Mouse (Mus musculus) cerebellum, adult 9-10 months (tissue): Measurements from ENCODE around the gene Rab3a.

Experiments used
- DNase-seq: peaks from one replicate; pipeline ENCODE4 v3.0.0; 2022

Gene Rab3a

GRCm38 (mm10) chr8:70754043-70754870 is at the start of gene Rab3a:
TSS of gene Rab3a (plus strand) at chr8:70754679.
- peak; percentile 98 for DNase-seq

- no peak for DNase-seq
Measured at GRCm38 (mm10) chr8:70708281-70708680, 46.2 kb upstream of the Rab3a start.

DNA sequence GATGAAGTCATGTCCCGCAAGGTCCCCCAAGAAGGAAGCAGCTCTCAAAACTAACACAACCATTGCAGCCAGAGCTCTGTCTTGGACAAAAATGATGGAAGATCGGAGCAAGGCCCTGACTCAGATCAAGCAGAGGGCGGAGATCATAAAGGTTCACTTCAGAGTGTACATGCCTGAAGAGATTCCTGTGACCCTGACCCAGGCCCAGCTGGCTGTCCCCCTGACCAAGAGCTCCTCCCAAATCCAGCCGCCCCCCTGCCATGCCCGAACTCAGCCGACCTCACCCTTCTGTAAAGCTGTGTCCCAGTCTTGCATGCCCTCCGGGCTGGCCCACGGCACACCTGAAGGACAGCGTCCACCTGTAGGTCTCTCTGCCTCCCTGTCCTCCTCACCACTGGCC is 44.7 kb upstream of the Rab3a start:
- DNase-seq: no peak

GRCm38 (mm10) chr8:70710296-70710695 is 44.2 kb upstream of the Rab3a start:
- DNase-seq: no peak

GRCm38 (mm10) chr8:70711041-70711440 is 43.4 kb upstream of the Rab3a start:
- DNase-seq: no peak

DNA sequence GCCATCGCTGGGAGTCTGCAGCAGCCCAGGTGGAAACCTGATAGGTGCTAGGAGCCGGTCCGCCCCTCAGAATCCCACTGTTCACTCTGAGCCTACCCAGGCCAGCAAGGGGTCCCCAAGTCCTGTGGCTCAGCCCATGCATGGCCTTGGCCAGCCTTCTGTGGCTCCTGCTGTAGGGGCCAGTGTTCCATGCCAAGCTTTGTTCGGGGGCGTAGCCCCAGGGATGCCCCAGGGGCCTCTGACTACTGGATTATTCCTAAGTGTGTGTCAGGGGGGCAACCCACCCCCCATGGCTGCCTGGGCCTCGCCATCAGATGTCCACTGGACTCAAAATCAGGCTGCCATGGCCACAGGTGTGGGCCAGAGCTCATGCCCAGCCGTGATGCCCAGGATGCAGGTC is 40.5 kb upstream of the Rab3a start:
- no peak for DNase-seq

DNA sequence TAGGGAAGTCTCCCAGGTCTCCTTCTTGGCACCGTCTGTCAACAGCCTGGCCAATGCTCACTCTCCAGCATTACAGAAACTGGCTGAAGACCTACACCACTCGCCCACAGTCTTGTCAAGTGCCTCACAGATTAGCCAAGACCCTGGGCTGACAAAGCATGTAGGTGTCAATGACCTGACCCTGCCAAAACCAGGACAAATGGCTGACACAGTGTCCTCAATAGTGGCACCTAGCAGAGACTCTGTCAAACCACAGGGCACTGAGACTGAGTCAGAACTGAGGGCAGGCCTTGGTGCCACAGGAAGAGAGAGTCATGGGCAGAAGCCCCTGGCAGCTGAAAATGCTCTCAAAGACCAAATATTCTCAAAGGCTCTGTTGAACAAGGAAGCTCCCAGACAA is 39.4 kb upstream of the Rab3a start:
- DNase-seq: no peak

DNA sequence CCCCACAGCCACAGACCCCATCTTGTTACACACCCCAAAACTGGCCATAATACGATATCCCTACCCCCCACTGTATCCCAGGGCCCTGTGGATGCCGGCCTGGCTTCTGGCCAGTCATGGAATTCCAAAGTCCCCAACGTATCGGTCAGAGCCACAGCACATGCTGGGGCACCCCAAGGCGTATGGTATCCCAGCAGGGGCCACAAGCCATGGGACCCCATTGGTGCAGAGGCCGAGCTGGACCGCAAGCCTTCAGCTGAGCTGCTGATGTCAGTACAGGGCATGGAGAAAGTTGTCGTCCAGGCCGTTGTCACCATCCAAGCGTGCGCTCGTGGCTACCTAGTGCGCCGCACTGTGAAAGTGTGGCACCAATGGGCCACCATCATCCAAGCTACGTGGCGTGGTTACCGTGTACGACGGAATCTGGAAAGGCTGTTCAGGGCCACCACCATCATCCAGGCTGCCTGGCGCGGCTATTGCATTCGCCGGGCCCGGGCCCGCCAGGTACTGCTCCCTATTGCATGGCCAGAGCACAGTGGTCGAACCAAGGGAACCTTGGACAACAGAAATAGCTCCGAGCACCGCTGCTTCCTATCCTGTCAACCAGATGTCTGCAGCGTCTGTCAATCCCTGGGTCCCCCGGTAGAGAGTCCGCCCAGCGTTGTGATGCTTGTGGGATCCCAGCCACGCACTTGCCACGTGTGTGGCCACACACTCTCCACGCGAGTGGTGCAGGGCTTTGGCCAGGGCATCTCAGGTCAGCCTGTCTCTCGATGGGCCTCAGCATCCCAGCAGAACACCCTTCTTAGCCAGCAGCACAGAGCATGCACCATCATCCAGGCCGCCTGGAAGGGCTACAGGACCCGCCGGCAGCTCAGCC is 37.7 kb upstream of the Rab3a start:
- peak; percentile 17 for DNase-seq

DNA sequence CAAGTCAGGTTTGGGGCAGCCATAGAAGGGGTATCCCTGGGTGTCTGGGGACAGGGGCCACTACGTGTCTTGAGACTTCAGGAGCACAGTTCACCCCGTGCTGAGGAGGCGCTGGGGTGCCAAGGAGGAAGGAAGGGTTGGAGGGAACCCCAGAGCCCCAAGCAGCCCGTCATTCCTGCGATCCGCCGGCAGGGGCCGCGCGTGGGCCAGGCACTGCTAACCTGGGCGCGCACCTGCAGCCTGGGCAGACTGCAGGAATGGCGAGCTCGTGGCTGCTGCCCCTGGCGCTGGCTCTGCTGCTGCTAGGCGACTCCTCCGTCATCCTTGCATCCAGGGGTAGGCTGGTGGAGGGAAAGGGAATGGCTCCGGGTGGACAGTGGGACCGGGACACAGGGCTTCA is 36.2 kb upstream of the Rab3a start, which contains the start of gene Gm3336:
Gene Gm3336, plus strand, starts transcription at position 247 of the 400 bp plus-strand sequence.
- peak; percentile 81 for DNase-seq

GRCm38 (mm10) chr8:70719796-70720270 is 34.6 kb upstream of the Rab3a start:
- DNase-seq: peak; percentile 25

DNA sequence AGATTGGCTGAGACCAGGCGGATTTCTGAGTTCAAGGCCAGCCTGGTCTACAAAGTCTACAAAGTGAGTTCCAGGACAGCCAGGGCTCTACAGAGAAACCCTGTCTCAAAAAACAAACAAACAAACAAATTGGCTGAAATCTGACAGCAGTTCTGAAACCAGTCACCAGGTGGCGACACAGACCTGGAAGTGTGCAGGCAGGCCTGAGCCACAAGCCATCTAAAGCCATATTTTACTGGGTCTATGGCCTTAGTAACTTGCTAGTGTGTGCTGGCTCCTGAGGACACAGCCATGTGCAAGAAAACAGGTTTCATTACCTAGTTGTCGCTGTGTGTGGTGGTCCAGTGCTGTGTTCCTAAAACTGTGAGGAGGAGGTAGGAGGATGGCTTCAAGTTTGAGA is 33.7 kb upstream of the Rab3a start:
- DNase-seq: peak; percentile 86

DNA sequence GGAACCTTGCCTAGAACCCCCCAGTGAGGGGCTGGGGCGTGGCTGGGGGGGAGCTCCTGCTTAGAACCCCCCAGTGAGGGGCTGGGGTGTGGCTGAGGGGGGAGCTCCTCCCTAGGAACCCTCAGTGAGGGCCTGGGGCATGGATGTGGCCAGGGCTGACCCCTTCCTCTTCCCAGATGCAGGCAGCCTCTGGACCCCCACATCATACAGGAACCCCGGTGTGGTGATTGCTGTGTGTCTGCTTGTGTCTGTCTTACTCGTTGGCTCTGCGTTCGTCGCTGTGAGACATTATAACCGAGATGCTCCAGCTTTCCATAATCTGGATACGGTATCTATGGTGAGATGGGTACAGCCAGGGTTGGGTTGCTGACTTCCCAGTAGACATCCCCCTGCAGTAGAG is 32.9 kb upstream of the Rab3a start:
- peak; percentile 18 for DNase-seq

DNA sequence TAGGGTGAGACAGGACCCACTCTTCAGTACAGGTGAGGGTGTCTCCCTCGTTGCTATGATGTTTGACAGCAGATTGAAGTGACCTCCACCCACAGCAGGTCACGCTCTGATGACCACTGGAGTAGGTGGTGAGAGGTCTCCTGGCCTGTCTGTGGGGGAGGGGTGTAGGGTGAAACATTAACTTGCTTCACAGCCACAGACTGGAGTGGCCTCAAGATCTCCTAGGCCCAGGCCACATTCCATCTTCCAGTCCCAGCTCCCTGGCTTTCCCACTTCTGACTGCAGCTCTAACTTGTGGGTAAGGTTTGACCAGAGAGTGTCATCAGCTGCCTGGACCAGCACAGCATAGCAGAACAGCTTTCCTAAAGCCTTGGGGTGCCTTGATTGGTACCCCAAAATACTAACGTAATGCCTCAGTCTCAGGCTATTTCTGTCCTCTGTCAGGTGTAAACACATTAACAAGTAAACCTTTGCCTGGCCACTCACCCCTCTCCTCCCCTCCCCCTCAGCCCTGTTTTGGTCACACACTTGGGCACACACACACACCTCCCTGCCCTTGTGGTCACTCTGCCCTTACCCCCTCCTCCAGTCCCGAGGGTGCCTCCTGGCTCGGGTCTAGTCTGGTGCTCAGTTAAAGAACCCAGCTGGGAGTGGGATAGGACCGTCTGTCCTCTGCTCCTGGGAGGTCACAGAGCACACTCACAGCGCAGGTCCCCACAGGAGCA is 30.8 kb upstream of the Rab3a start, which contains the start of gene Pde4c:
Gene Pde4c, plus strand, starts transcription at position 235 of the 725 bp plus-strand sequence.
- no peak for DNase-seq

- DNase-seq: no peak
Measured at GRCm38 (mm10) chr8:70724216-70724615, 30.3 kb upstream of the Rab3a start.

GRCm38 (mm10) chr8:70725792-70726447 is 28.6 kb upstream of the Rab3a start:
- no peak for DNase-seq

DNA sequence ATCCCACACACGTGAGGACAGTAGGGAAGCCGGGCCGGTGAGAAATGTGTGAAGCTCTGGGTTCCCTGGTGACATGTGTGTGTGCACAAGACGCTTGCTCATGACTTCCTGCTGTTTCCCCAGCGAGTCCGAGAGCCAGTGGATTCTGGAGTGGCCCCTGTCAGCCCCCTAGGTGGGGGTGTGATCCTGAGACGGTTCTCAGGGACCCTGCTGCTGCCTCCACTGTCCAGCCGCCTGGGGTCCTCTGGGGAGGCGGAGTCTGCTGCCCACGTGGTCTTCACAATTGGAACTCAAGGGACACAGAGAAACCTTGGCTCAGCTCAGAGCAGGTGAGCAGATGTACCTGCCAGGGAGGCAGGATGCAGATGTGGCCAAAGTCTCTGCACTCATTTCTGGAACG is 27.8 kb upstream of the Rab3a start:
- DNase-seq: no peak

GRCm38 (mm10) chr8:70729808-70730475 is 24.5 kb upstream of the Rab3a start:
- DNase-seq: no peak

DNA sequence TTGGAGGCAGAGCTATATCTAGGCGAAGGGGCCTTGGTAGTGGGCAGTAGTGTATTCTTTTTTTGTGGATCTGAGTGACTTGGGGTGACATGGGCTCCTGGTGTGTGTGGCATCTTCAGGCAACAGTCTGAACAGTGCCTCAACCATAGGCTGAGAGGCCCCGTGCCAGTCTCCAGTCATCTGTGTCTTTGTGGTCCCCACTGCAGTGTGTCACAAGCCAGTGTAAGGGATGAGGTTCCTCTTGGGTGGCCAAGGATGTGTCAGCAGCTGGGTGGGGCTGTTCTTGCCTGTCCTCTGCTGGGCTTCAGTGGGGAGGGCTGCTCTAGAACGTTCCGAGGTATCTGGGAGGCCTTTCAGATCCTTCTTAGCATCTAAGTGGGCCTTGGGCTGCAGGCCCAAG is 23.5 kb upstream of the Rab3a start:
- no peak for DNase-seq

GRCm38 (mm10) chr8:70737705-70738104 is 16.8 kb upstream of the Rab3a start:
- DNase-seq: no peak

DNA sequence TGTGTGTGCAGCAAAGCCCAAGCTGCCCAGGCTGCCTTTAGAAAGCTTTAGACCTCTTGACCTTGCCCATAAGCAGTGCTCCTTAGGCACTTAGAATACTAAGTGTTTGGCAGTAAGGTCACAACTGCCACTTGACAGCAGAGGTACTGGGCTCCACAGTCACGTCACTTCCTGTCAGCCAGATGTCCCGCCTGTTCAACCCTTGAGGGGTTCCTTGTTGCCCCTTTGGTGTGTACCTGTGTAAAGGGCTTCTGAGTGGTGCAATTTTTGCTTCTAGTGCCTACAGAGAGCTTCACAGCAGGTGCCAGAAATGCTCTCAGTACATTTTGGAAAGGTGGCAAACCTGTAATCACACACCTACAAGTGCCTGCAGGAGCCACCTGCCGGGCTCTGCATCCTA is 16.3 kb upstream of the Rab3a start:
- DNase-seq: no peak

DNA sequence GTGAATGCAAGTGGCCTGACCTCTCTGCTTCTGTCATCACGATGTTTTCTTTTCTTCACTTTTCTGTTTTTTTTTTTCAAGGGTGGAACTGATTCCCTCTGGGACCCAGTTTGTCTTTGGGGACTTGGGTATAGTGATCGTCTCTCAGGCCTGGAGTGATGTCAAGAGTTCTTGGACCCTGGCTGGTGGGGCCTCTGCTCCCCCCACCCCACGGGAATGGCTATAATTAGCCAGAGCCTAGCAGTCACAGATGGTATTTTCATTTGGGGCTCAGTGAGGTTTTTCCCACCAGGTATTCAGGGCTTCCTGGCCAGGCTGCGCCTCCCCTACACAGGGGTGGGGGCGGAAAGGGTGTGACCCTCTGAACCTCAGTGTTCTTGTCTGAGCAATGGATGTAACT is 12.8 kb upstream of the Rab3a start:
- DNase-seq: no peak

GRCm38 (mm10) chr8:70742176-70742575 is 12.3 kb upstream of the Rab3a start:
- DNase-seq: no peak
